Mouse (Mus musculus): ENCODE results near the gene Slc36a1.

DNA sequence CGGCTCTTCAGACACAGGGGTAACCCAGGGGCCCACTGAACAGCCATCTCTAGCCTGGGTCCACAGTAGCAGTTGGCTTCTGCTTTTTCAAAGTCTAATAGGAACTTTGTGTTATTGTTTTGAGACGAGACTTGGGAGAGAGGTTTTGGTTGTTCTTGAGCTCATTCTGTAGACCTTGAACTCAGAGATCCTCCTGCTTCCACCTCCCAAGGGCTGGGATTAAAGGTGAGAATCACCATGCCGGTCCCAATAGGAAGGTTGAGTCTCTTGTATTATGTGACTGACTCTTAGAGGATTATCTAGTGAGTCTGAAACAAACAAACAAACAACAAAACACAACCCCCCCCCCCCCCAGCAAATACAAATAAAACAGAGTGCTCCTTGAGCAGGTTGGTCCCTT lies 14.3 kb downstream of the Slc36a1 start:
- TF ChIP-seq EP300 (IDR thresholded peaks at IDR 0.05; ENCODE audit: low read depth) (no peak), CTCF (IDR thresholded peaks at IDR 0.05; ENCODE audit: low read depth) (no peak)
